Mouse (Mus musculus) stomach, postnatal 0 days (tissue): Measurements from ENCODE around the gene Susd4. TPM values are rescaled to one million over a fixed set of nuclear protein-coding genes. Genes with fewer than 3 reads are reported as not detected.

ENCODE experiments used
- ATAC-seq: fragments of 200-750 bp; cut with Nextera tagmentation; 2 replicates; pipeline ENCODE4 v1.8.0; 2017; ENCODE audit not compliant: low FRiP score, low TSS enrichment
- DNase-seq: peaks from one replicate; pipeline ENCODE4 v3.0.0-alpha.2; 2016; ENCODE audit warnings: low spot score
- H3K27ac ChIP-seq: fragments of 300-500 bp; sonication (generic); replicated peaks from 2 replicates; pipeline ENCODE4 v1.5.1; 2014; ENCODE audit warnings: mild to moderate bottlenecking, control low read depth
- H3K27me3 ChIP-seq: fragments of 300-500 bp; sonication (generic); 2 replicates; pipeline ENCODE4 v1.6.1; 2014; ENCODE audit warnings: low read length; ENCODE audit not compliant: control insufficient read depth, insufficient read depth
- H3K36me3 ChIP-seq: fragments of 300-500 bp; sonication (generic); 2 replicates; pipeline ENCODE4 v1.6.1; 2014; ENCODE audit warnings: low read length, mixed read lengths; ENCODE audit not compliant: control insufficient read depth, insufficient read depth
- H3K4me1 ChIP-seq: fragments of 300-500 bp; sonication (generic); replicated peaks from 2 replicates; pipeline ENCODE4 v1.6.1; 2014; ENCODE audit warnings: antibody characterized with exemption; ENCODE audit not compliant: control insufficient read depth, insufficient read depth
- H3K4me2 ChIP-seq: fragments of 300-500 bp; sonication (generic); replicated peaks from 2 replicates; pipeline ENCODE4 v1.6.1; 2014; ENCODE audit warnings: low read depth, mild to moderate bottlenecking, control low read depth, moderate library complexity
- H3K4me3 ChIP-seq: fragments of 300-500 bp; sonication (generic); 2 replicates; pipeline ENCODE4 v1.5.1; 2014; ENCODE audit warnings: low read depth, low read length, control low read depth
- H3K9ac ChIP-seq: fragments of 300-500 bp; sonication (generic); 2 replicates; pipeline ENCODE4 v1.6.1; 2014; ENCODE audit warnings: mild to moderate bottlenecking, low read length, control low read depth, mixed read lengths
- H3K9me3 ChIP-seq: fragments of 300-500 bp; sonication (generic); 2 replicates; pipeline ENCODE4 v1.6.1; 2016; ENCODE audit warnings: low read length; ENCODE audit not compliant: control insufficient read depth
- CTCF ChIP-seq: IDR thresholded peaks from 2 replicates; pipeline ENCODE4 v1.5.1; 2016; ENCODE audit warnings: antibody characterized with exemption, low read depth, mild to moderate bottlenecking, moderate library complexity
- EP300 ChIP-seq: optimal IDR thresholded peaks from 2 replicates; pipeline ENCODE3; 2016; ENCODE audit warnings: antibody characterized with exemption
- WGBS: fragments of 180-500 bp; shearing (Covaris S2); extraction: QIAGEN DNeasy Blood & Tissue Kit; methylation state at CpG from one replicate; pipeline ENCODE4 v1.1.7; 2014; 5-methylcytosine and 5-hydroxymethylcytosine counted together
- polyA plus RNA-seq: library from polyadenylated mRNA; unstranded; fragments of >200 nt; fragmentation: Nextera tagmentation; extraction: Ambion mirVana; gene quantifications from 2 replicates; pipeline ENCODE4 v1.2.1, GENCODE M21; 2015

Gene Susd4
- polyA plus RNA-seq, 1 experiment from 2014 or later = 8.2 TPM

- no peak for ATAC-seq
- no peak for TF ChIP-seq CTCF
- TF ChIP-seq EP300 = no peak
- H3K36me3 ChIP-seq = no peaks in the 10 kb centered on the region
- DNase-seq = no peak
- no peak overlapping the region for H3K27ac ChIP-seq
- no peaks in the 10 kb centered on the region for H3K27me3 ChIP-seq
- H3K4me1 ChIP-seq = no peaks in the 10 kb centered on the region
- H3K9ac ChIP-seq = no peak overlapping the region
- H3K9me3 ChIP-seq = no peaks in the 10 kb centered on the region
- H3K4me2 ChIP-seq = no peak overlapping the region
- WGBS = 78% methylated on average over 2 of the region's 2 CpGs
- H3K4me3 ChIP-seq = no peak overlapping the region
Observed at GRCm38 (mm10) chr1:182882611-182883010, 119.0 kb downstream of the Susd4 start.

GRCm38 (mm10) chr1:182895698-182896097 lies 132.0 kb downstream of the Susd4 start:
- Histone ChIP-seq H3K4me2 (no peak overlapping the region), H3K27me3 (no peaks in the 10 kb centered on the region), H3K9ac (no peak overlapping the region), H3K27ac (no peak overlapping the region), H3K4me3 (no peak overlapping the region), H3K9me3 (no peaks in the 10 kb centered on the region), H3K4me1 (no peaks in the 10 kb centered on the region), H3K36me3 (no peaks in the 10 kb centered on the region)
- 55% methylated on average over 9 of the region's 9 CpGs for WGBS
- no peak; the same call in 1 of the 2 replicates for ATAC-seq
- DNase-seq = peak; percentile 61
- TF ChIP-seq CTCF (peak; percentile 80), EP300 (no peak)

GRCm38 (mm10) chr1:182897071-182897470 lies 133.4 kb downstream of the Susd4 start:
- Histone ChIP-seq H3K9me3 (no peaks in the 10 kb centered on the region), H3K27ac (no peak overlapping the region), H3K36me3 (no peaks in the 10 kb centered on the region), H3K4me3 (no peak overlapping the region), H3K9ac (no peak overlapping the region), H3K4me2 (no peak overlapping the region), H3K27me3 (no peaks in the 10 kb centered on the region), H3K4me1 (no peaks in the 10 kb centered on the region)
- ATAC-seq (no peak), DNase-seq (no peak)
- 62% methylated on average over 6 of the region's 6 CpGs for WGBS
- TF ChIP-seq CTCF (no peak), EP300 (no peak)

- no peak for DNase-seq
- H3K27ac ChIP-seq = no peak overlapping the region
- no peak overlapping the region for H3K9ac ChIP-seq
- WGBS = 81% methylated on average over 12 of the region's 12 CpGs
- H3K4me1 ChIP-seq = no peaks in the 10 kb centered on the region
- H3K4me3 ChIP-seq = no peak overlapping the region
- no peaks in the 10 kb centered on the region for H3K36me3 ChIP-seq
- TF ChIP-seq EP300 = no peak
- TF ChIP-seq CTCF = no peak
- no peak for ATAC-seq
- no peaks in the 10 kb centered on the region for H3K9me3 ChIP-seq
- H3K27me3 ChIP-seq = no peaks in the 10 kb centered on the region
- no peak overlapping the region for H3K4me2 ChIP-seq
Observed at GRCm38 (mm10) chr1:182897506-182898138, 134.0 kb downstream of the Susd4 start.

- Histone ChIP-seq H3K9ac (no peak overlapping the region), H3K4me3 (no peak overlapping the region), H3K27ac (no peak overlapping the region), H3K9me3 (no peaks in the 10 kb centered on the region), H3K4me1 (no peaks in the 10 kb centered on the region), H3K4me2 (no peak overlapping the region), H3K27me3 (no peaks in the 10 kb centered on the region), H3K36me3 (no peaks in the 10 kb centered on the region)
- ATAC-seq = no peak
- TF ChIP-seq EP300 (no peak), CTCF (no peak)
- DNase-seq = no peak
- WGBS = 53% methylated on average over 5 of the region's 5 CpGs
Observed at GRCm38 (mm10) chr1:182902095-182902494, 138.4 kb downstream of the Susd4 start.

- no peaks in the 10 kb centered on the region for H3K9me3 ChIP-seq
- no peaks in the 10 kb centered on the region for H3K27me3 ChIP-seq
- no peaks in the 10 kb centered on the region for H3K36me3 ChIP-seq
- TF ChIP-seq EP300 (no peak), CTCF (no peak)
- no peak overlapping the region for H3K4me2 ChIP-seq
- 65% methylated on average over 3 of the region's 3 CpGs for WGBS
- H3K4me1 ChIP-seq = no peaks in the 10 kb centered on the region
- H3K27ac ChIP-seq = no peak overlapping the region
- no peak for DNase-seq
- no peak overlapping the region for H3K4me3 ChIP-seq
- no peak overlapping the region for H3K9ac ChIP-seq
- no peak for ATAC-seq
Observed at GRCm38 (mm10) chr1:182902906-182903305, 139.2 kb downstream of the Susd4 start.
